Mouse (Mus musculus) heart, postnatal 0 days (tissue): ENCODE results near the gene Tmub2.

ENCODE experiments used
- CTCF ChIP-seq: IDR thresholded peaks from 2 replicates; pipeline ENCODE4 v1.5.1; 2016; ENCODE audit warnings: antibody characterized with exemption, control low read depth, low read depth
- EP300 ChIP-seq: IDR thresholded peaks from 2 replicates; pipeline ENCODE4 v1.6.1; 2016; ENCODE audit warnings: antibody characterized with exemption, low read depth

DNA sequence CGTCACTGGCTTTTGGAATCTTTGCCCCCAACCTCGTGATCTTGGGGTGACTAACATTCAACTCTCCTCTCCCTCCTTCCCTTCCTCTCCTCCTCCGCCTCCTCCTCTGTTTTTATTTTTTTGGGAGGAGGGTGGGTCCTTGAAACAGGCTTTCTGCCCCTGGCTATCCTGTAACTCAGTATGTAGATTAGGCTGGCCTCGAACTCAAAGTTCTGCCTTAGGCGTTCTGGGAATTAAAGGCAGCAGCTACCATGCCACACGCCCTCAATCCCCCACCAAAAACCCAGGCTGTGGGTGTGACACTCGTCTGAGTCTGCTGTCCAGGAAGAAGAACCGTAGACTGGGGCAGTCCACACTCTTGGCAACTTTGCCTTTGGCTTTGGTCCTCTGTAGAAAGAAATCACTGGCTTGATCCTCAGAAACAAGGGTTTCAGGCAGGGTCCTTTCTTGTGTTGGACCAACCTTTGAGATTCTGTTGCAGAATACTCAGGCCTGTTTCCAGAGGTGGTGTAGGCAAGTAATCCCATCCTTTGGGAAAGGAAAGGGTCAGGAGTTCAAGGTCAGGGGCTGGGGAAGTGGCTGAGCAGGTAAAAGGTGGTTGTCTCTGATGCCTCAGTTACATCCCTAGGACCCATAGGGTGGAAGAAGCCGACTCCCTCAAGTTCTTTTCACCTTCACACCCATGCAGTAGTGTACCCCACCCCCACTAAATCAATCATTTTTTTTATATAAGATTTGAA lies 35.2 kb upstream of the Tmub2 start:
- no peak for TF ChIP-seq CTCF
- no peak for TF ChIP-seq EP300
